8 mouse cellular contexts compared by ENCODE assay signal in the genomic region with DNA sequence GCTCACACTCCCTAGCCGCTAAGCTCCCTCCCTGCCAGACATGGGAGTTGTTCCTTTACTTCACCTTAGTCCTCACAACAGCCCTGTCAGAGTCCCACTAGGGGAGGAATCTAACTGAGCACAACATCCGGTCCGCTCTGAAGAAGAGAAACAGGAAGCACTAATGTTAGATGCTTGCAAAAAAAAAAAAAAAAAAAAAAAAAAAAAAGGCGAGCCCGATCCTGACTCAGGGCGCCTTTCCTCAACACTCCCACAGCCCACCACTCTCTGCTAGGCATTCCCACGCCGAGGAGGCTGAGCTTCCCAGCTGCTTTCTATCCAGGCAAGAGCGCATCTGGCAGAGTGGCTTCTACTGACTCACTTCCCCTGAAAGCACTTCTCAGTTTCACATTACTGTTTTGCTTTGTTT.
DNase-seq lines count a peak whose midpoint lies in the region; ATAC-seq and TF ChIP-seq lines count a peak whose summit lies in the region.

No protein-coding gene starts in this region.

- no peak for TF ChIP-seq CTCF in gastrocnemius, adult 2 months (IDR thresholded peaks at IDR 0.05)
- no peak for TF ChIP-seq CTCF in bone marrow macrophage, adult 2 months (IDR thresholded peaks at IDR 0.05; ENCODE audit: low read depth, low read length)

- no peak for TF ChIP-seq POLR2A in bone marrow macrophage, adult 2 months (IDR thresholded peaks at IDR 0.05; ENCODE audit: borderline replicate concordance, low read depth, low read length)

- H3K9ac ChIP-seq in kidney, embryonic 15.5 days = no peak overlapping the region
- no peak overlapping the region for H3K9ac ChIP-seq in midbrain, embryonic 15.5 days

- 0 out of 2 replicates have a peak overlapping the region, but pooled peaks have one; percentile 10 for H3K4me2 ChIP-seq in kidney, embryonic 15.5 days
- H3K4me2 ChIP-seq in midbrain, embryonic 15.5 days = no peak overlapping the region

- peak overlapping the region; percentile 64 for H3K27ac ChIP-seq in gastrocnemius, adult 2 months
- peak overlapping the region; percentile 93 for H3K27ac ChIP-seq in bone marrow macrophage, adult 2 months (ENCODE audit: insufficient read depth, low read depth, low read length)
- peak overlapping the region; percentile 64 for H3K27ac ChIP-seq in kidney, embryonic 15.5 days
- H3K27ac ChIP-seq in midbrain, embryonic 15.5 days = no peak overlapping the region

- no peaks in the 10 kb centered on the region for H3K27me3 ChIP-seq in kidney, embryonic 15.5 days
- H3K27me3 ChIP-seq in midbrain, embryonic 15.5 days (replicated peaks) = no peaks in the 10 kb centered on the region

- no peaks in the 10 kb centered on the region for H3K9me3 ChIP-seq in kidney, embryonic 15.5 days (replicated peaks)
- H3K9me3 ChIP-seq in midbrain, embryonic 15.5 days = no peaks in the 10 kb centered on the region

- peaks cover 57% of the 10 kb centered on the region for H3K36me3 ChIP-seq in kidney, embryonic 15.5 days
- H3K36me3 ChIP-seq in midbrain, embryonic 15.5 days (replicated peaks) = no peaks in the 10 kb centered on the region

- ATAC-seq in kidney, embryonic 15.5 days (replicated peaks; ENCODE audit: low FRiP score) = peak; percentile 78
- peak; percentile 66 for ATAC-seq in megakaryocyte progenitor cell, adult 5-6 weeks (replicated peaks; ENCODE audit: poor library complexity)
- no peak for ATAC-seq in midbrain, embryonic 15.5 days (replicated peaks)

- intact Hi-C loops in gastrocnemius, adult 2 months (cut with DNase I) = no loop called here

- peaks cover 38% of the 10 kb centered on the region for H3K4me1 ChIP-seq in bone marrow macrophage, adult 2 months (ENCODE audit: control insufficient read depth, insufficient read depth, low read length)
- H3K4me1 ChIP-seq in kidney, embryonic 15.5 days = peaks cover 19% of the 10 kb centered on the region; the same call in 1 of the 2 replicates
- H3K4me1 ChIP-seq in midbrain, embryonic 15.5 days = 0 out of 2 replicates have a peak, but pooled peaks cover 4% of the 10 kb centered on the region

- no peak for DNase-seq in gastrocnemius, adult 2 months
- no peak for DNase-seq in gastrocnemius, adult 18-20 months (ENCODE audit: low spot score)
- no peak for DNase-seq in testis, postnatal 14 days (ENCODE audit: low spot score)
- DNase-seq in cerebellum, postnatal 25 days = no peak

- 21% methylated on average over 9 of the region's 9 CpGs for WGBS in kidney, embryonic 15.5 days
- WGBS in midbrain, embryonic 15.5 days = 73% methylated on average over 9 of the region's 9 CpGs

- H3K4me3 ChIP-seq in gastrocnemius, adult 2 months = peak overlapping the region; percentile 48
- H3K4me3 ChIP-seq in bone marrow macrophage, adult 2 months (ENCODE audit: insufficient read depth, low read length) = peak overlapping the region; percentile 52
- H3K4me3 ChIP-seq in kidney, embryonic 15.5 days (replicated peaks) = no peak overlapping the region
- H3K4me3 ChIP-seq in midbrain, embryonic 15.5 days = no peak overlapping the region

Comparison
In these comparisons a context has a peak if more than half of its experiments do, and no peak if none do; other contexts are left out.
1. H3K4me3 ChIP-seq: peak in gastrocnemius, adult 2 months (single experiment) and bone marrow macrophage, adult 2 months (single experiment); none in kidney, embryonic 15.5 days (single experiment) and midbrain, embryonic 15.5 days (single experiment).